Mouse (Mus musculus) CH12F3 (cell line): ENCODE results near the gene Galr3.
"Not testable (repeated sequence)": the region's sequence is repeated elsewhere in the genome, so short reads cannot be mapped to it uniquely, and the experiment has no call there.

Experiments used
- in situ Hi-C: fragments of 300-500 bp; cut with MboI; formaldehyde crosslinking; loops from 2 replicates; pipeline ENCODE4 v1.14.3; 2020; ENCODE audit warnings: low sequenced_read_pairs

The Galr3 gene

DNA sequence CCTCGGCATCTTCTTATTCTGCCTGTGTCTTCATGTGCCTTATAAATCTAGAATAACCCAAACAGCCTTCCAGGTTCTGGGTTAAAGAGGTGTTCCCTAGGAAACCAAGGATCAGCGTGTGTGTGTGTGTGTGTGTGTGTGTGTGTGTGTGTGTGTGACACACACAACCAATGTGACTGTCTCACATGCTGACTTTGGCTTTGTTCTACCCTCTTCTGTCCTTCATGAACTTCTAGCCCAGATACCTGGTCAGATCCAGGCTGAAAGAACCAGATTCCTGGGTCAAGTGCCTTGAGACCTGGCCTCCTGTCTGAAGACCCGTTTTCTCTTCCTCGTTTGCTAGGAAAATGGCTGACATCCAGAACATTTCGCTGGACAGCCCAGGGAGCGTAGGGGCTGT is at the start of gene Galr3:
Galr3 (plus strand) TSS at position 301 of the 400 bp plus-strand sequence.
- in situ Hi-C loops = no loop called here

DNA sequence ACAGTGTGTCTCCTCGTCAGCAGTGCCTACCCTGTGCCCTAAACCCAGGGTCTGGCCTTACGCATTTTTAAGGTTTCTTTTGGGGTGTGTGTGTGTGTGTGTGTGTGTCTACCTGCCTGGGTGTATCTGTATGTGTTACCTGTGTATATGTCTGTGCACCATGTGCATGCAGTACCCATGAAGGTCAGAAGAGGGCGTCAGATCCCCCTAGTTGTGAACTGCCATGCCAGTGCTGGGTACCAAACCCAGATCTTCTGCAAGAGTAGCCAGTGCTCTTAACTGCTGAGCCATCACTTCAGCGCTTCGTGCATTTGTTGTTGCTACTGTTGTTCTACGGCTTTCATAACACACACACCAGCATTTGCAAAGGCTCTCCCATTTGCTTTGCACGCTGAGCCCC is 49.5 kb upstream of the Galr3 start:
- in situ Hi-C loops = no loop called here

DNA sequence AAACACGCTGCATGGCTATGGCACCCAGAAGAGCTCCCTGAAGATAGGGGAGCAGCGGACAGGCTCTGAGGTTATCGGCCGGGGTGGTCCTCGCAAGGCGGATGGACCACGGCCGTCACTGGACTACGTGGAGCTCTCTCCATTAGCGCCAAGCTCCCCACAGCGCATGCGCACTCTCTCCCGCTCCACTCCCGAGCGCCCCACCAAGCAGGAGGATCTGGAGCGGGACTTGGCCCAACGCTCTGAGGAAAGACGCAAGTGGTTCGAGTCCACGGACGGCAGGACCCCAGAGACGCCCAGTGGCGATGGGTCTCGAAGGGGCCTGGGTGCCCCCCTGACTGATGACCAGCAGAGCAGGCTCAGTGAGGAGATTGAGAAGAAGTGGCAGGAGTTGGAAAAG is 48.8 kb upstream of the Galr3 start:
- in situ Hi-C loops = no loop called here

DNA sequence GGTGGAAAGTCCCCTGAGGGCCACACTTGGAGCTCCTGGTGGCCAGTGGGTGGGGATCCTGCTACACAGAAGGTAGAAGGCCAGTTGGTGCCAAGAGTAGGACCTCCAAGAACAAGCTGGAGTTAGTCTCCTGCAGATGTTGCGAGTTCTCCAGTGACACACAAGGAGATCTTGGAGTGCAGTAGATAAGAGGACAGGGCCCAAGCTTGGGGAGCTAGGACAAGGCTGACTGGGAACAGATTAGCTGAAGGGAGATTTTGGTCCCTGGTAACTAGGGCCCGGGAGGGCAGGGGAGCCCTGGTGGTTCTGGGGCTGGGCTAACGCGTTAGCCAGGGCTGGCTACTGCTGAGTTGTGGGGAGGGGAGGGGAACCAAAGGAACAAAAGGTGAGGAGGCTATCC is 45.8 kb upstream of the Galr3 start:
- in situ Hi-C loops = no loop called here

DNA sequence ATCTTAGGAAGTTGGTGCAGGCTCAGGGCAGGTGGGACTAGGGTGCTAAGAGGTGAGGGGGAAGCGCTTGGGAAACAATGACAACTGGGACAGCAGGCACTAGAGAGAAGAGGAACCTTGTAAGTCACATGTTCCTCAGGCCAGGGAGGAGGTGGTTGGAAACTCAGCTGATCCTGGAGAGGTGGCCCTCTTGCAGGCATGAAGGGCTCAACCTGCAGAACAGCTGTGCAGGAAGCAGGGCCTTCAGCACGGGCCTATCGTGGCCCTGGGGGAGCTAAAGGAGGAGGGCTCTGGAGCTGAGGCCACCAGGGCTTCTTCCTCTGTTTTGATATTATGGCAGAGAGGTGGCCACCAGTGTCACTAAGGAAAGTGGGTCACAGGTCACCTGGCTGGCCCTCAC is 45.0 kb upstream of the Galr3 start:
- in situ Hi-C loops = no loop called here

DNA sequence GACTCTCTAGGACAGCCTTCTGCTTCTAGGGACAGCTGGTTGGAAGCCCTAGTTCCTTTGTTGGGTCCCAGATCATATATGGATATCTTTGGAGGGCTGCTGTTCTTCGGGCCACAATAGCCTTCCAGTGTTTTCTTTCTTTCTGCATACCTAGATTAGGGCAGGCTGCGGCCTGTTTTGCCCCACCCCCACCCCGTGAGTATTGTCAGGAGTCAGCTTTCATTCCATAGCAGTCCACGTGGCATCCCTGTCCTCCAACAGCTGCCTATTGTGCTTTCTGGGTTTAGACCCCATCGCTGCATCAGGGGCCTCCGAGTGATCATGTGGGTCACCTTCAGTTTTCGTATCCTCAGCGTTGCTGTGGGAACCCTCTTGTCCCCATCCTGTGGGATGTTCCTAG is 43.3 kb upstream of the Galr3 start:
- in situ Hi-C loops = no loop called here

DNA sequence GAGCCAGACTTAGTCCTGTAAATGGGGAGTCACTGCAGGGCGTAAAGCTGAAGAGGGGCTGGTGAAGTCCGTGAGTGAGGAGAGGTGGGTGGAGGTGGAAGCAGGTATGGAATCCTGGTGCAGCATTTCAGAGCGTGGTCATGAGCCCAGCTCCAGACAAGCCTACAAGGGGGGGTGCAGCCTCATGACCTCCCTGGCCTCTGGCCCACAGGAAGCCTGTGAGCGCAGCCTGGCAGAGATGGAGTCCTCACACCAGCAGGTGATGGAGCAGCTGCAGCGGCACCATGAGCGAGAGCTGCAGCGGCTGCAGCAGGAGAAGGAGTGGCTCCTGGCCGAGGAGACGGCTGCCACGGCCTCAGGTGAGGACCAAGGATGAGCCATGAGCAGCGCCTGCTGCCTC is 42.1 kb upstream of the Galr3 start:
- in situ Hi-C loops = no loop called here

DNA sequence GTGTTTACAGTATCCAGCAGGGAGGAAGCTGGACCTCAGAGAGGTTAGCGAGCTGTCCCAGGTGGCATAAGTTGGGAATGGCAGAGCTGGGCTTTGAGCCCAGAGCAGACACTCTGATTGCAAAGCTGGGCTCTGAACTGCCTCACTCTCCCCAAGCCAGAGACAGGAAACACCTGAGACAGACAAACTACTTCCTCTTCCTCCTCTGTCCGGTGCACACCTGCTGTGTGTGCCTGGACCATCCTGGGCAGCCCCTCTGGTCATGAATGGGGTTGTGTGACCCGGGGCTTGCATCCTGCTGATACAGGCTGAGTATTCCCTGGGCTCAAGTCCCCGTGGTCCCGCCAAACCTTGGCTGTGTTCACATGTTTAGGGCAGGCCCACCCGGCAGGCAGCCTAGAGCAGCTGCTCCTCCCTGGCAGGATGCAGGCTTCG is 41.3 kb upstream of the Galr3 start:
- in situ Hi-C loops = no loop called here

DNA sequence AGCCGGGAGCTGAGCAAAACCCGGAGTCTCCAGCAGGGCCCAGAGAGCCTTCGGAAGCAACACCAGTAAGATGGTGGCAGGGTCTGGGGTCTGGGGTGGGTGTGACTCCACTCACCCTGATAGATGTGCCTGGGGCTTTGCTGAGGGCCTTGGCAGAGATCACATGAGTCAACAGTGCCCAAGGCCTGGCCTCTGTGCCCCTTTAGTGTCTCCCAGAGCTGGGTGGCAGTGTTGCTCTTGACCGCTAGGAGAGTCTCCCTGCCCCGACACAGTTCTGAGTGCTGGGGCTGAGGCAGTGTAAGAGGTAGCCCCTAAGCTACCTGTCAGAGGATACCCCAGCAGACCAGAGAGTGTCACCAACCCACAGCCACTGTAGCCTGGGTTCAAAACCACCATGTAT is 40.1 kb upstream of the Galr3 start:
- in situ Hi-C loops = no loop called here

DNA sequence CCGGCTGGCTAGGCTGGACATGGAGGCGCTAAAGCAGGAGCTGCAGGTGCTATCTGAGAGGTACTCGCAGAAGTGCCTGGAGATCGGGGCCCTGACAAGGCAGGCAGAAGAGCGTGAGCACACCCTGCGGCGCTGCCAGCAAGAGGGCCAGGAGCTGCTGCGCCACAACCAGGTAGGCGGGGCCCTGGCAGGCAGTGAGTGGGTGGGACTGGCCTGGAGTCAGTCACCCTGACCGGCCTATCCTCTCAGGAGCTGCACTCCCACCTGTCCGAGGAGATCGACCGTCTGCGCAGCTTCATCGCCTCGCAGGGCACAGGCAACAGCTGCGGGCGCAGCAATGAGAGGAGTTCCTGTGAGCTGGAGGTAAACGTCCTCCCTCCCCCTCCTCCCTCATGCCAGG is 39.6 kb upstream of the Galr3 start:
- in situ Hi-C loops = no loop called here

DNA sequence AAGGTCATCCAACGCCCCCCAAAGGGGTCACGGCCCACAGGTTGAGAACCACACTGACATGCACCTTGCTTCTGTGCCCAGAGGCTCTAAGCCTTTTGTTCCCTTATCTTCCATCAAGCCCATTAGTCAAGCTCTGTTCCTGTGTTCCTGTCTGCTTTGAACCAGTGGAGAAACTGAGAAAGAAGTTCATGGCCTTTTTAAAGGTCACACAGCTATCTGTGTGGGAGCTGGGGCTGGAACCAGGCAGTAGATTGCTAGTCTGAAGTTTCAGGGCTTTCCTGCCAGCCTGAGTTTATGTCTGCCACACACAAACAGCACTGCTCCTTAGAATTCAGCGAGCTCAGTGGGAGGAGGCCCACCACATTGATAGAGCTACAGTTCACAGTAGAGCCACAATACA is 38.6 kb upstream of the Galr3 start:
- in situ Hi-C loops = no loop called here

DNA sequence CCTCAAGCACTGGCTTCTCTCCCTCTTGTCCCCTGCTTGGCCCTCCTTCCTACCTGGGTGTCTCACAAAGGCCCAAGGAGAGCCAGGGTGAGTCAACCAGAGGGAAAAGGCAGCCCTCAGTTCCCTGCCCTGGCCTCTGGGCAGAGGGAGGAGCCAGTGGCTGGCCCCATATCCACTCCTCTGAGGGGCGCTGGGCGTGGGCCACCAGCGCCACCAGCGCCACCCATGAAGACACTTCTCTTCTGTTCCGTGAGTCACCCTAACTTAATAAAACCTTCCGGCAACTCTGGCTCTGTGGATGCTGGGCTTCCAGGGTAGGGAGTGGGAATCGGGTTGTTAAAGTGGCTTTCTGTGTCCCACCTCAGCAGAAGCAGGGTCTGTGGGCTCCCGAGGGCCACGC is 36.1 kb upstream of the Galr3 start:
- in situ Hi-C loops = no loop called here

DNA sequence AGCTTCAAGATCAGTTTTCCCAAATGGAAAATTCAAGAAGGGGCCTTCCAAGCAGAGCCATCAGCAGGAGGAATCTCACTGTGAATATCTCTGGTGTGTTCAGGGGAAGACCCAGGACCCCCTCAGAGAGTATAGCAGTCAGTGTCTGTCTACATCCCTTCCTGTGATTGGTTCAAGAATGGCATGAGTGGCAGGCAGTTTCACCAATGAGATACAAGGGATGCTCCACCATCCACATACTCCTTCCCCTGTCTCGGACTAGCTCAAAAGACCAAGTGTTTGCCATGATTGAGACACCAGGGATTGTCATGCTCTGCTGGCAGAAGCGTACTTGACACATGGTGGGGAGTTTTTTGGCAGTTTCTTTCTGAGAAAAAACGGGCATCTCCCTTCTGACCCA is 35.0 kb upstream of the Galr3 start:
- in situ Hi-C loops = no loop called here

DNA sequence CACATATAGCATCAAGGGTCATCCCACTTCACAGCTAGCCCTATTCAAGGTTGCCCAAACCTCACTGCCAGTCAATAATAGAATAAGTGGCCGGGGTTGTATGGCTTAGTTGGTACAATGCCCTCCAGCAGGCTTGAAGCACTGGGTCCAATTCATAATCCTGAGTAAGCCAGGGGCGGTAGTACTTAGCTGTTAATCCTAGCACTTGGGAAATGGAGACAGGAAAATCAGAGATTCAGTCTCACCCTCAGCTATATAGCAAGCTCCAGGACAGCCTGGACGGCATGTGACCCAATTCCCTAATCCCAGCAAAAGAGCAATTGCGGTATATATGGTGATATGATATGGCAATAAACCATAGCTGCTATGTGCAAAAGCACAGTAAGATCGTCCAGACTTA is 34.6 kb upstream of the Galr3 start:
- in situ Hi-C loops = no loop called here

DNA sequence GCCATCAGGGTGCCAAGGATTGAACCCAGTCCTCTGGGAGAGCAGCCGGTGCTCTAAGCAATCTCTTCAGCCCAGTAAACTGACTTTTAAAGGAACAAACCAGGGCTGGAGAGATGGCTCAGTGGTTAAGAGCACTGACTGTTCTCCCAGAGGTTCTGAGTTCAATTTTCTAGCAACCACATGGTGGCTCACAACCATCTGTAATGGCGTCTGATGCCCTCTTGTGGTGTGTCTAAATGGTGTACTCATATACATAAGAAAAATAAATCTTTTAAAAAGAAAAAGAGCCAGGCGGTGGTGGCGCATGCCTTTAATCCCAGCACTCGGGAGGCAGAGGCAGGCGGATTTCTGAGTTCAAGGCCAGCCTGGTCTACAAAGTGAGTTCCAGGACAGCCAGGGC is 33.8 kb upstream of the Galr3 start:
- in situ Hi-C loops = not testable (repeated sequence)

DNA sequence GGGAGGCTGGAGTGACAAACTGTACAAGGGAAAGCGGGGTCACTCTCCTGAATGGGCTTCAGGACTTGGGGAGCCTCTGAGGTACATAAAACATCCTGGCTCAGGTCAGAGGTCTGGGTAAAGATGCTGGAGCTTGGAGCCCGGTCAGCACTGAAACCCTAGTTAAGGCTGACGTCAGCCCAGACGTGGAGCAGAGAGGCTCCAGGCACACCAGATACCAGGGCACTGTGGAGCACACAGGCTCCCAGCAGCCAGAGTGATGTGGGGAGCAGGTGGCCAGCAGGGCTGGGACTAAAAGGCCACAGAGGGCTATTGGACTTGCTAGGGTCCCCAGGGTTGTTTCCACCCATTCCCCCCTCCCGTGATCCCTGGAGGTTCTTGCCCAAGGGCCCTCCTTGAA is 32.0 kb upstream of the Galr3 start:
- in situ Hi-C loops = no loop called here

DNA sequence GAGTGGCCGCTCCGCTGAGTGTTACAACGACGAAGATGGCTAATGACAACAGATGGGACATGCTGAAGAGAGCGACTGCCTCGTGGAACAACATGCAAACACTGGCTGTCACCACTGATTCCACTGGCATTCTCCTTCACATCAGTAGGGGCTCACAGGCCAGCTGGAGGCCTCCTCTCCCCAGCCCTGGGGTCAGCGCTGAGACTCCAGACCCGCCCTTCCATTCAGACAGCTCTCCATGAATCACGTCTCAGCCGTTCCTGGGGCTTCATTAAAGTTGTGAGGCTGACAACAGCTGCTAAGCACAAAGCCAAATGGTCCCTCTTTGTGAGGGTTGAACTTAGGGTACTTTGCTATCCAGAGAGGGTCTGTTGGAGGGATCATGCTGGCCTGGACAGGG is 30.1 kb upstream of the Galr3 start:
- in situ Hi-C loops = no loop called here

DNA sequence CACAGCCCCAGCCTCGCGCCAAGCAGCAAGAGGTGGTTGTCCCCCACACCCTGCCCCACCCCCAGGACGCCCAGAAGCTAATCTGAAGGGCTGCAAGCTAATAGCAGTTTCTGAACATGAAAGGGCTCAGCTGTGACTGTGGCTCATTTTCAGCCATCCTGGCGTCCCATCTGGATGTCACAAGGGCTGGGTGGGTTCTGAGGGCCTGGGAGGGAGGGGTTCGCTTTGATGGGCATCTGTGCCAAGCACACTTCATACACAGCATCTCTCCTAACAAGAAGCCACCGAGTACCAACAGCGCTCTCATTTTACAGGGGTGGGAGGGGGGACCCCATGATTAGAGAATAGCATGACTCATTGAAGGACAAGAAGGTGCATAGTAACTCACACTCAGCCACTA is 28.3 kb upstream of the Galr3 start:
- in situ Hi-C loops = no loop called here

DNA sequence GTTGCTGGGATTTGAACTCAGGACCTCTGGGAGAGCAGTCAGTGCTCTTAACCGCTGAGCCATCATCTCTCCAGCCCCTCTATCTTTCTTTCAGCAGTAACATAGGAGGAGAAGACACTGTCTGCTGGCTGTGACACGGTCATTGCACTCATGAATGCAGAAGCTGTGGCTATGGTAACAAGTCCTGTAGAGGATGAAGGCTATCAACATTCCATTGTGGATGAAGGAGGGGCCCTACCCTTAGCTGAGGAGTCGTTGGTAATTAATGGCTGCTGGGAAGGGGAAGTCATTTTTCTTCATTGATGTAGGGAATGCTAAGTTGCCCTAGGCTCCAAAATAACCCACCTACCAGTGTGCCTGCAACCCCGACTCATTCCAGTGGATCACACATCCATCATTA is 23.5 kb upstream of the Galr3 start:
- in situ Hi-C loops = no loop called here

DNA sequence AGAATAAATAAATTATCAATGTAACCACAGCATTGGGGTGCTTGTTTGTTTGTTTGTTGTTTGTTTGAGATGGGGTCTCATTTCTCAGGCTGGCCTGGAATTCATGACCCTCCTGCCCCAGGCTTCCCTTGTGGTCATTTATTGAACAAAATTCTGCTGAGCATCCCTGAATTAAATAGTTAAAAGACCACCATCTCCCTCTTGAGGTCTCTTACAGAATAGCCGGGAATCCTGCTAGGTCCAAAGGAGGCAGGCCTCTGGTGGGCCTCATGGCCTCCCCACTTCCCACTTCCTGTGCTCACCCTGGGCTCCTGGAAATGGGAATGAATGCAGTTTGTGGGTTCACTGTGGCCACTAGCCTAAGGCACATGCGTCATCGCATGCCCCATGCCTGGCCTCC is 22.8 kb upstream of the Galr3 start:
- in situ Hi-C loops = no loop called here

DNA sequence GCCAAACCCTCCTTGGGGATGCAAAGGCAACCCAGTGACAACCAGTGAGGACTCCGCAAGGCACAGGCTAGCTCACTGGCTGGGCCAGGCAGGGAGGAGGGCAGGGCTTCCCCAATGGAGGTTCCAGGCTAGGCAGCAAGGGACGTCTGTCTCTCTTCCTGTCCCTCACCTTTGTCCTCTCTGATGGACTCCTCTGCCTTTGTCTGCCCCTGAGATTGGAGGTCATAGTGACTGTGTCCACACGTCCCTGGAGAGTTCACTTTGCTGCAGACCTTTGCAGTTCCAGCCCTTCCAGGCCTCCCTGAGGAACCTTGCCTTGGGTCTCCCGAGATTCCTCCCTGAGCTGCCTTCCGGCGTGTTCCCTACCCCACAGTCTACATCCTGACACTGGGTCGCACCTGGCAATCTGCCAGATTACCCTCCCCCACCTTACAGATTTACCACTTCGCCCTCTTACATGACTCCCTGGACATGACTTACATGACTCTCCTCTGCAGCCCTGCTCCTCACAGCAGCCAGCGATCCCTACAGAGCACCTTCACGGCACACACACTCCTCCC is 18.9 kb upstream of the Galr3 start:
- in situ Hi-C loops = no loop called here

DNA sequence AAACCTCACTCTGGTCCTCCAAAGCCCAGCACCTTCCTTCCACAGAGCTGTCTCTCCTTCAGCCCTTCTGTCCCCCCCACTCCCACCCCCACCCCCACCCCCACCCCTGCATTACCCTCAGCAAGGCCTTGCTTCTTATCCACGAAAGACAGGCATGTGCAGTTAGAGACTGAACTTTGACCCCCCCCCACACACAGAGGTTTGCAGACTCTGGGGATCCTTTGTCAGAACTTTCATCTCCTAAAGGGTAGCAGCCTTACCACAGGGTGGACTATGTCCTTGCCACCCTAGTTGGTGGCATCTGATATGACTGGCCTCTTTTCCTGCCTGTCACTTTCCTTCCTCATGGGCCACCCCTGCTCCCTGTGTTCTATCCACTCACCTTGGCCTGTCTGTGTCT is 18.3 kb upstream of the Galr3 start:
- in situ Hi-C loops = no loop called here

DNA sequence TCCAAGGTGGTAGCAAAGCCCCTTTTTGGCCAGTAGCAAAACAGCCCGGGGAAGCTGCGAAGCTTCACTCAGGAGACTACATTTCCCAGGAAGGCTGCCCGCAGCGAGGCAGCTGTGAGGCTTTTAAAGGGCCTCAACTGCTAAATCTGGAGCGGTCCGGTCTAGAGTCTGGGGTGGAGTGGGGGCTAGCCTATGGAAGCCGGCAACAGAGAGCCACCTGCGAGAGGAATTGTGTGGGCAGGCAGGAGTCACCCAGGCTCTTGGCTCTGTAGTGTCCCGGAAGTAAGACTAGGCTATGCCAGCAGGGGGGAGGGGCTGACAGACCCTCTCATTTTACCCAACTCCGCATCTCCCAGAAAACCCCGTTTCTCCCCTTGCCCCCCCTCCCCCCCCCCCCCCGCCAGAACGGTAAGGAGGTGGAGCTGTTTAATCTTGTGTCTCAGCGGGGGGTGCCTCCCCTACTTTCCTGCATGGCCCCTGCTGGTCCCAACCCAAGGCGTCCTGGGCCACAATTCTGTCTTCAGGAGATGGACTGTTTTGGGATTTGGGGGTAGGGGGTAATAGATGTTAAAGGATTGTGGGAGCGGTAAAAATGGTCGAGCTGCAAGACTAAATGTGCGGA is 15.9 kb upstream of the Galr3 start:
- in situ Hi-C loops = no loop called here
